Mouse (Mus musculus): ENCODE measurements around the gene Ly6g6e. TPM values are rescaled to one million over a fixed set of nuclear protein-coding genes. Genes with fewer than 3 reads are reported as not detected.
"Not testable (repeated sequence)": the region's sequence is repeated elsewhere in the genome, so short reads cannot be mapped to it uniquely, and the experiment has no call there.

The Ly6g6e gene
- polyA plus RNA-seq, 1 experiment from 2014 or later: 1.3 TPM

- H3K9ac ChIP-seq (ENCODE audit: low read depth, low read length): no peak overlapping the region
- no peaks in the 10 kb centered on the region for H3K4me1 ChIP-seq (replicated peaks; ENCODE audit: insufficient read depth, low read length)
- no peaks in the 10 kb centered on the region for H3K27me3 ChIP-seq (ENCODE audit: insufficient read depth, low read length)
- no peak overlapping the region for H3K27ac ChIP-seq
- no peaks in the 10 kb centered on the region for H3K9me3 ChIP-seq (replicated peaks; ENCODE audit: low read length)
- no peaks in the 10 kb centered on the region for H3K36me3 ChIP-seq (ENCODE audit: insufficient read depth, low read length)
- no peak overlapping the region for H3K4me3 ChIP-seq (replicated peaks; ENCODE audit: low read depth, low read length)
- DNase-seq (ENCODE audit: low spot score) (no peak), ATAC-seq (replicated peaks; ENCODE audit: low FRiP score, low read depth) (no peak)
- 71% methylated on average over 8 of the region's 8 CpGs for whole genome bisulfite sequencing
- H3K4me2 ChIP-seq (ENCODE audit: low read length): no peak overlapping the region
- no peak for TF ChIP-seq CTCF (IDR thresholded peaks at IDR 0.05; ENCODE audit: low read depth)
Measured at GRCm38 (mm10) chr17:35032323-35032870, 44.3 kb upstream of the Ly6g6e start.

GRCm38 (mm10) chr17:35033703-35034102 lies 43.0 kb upstream of the Ly6g6e start:
- ATAC-seq (replicated peaks; ENCODE audit: low FRiP score, low read depth); H3K4me3 ChIP-seq (replicated peaks; ENCODE audit: low read depth, low read length); H3K36me3 ChIP-seq (ENCODE audit: insufficient read depth, low read length); H3K9ac ChIP-seq (ENCODE audit: low read depth, low read length); H3K9me3 ChIP-seq (replicated peaks; ENCODE audit: low read length); H3K27ac ChIP-seq; H3K4me2 ChIP-seq (ENCODE audit: low read length); H3K4me1 ChIP-seq (replicated peaks; ENCODE audit: insufficient read depth, low read length); H3K27me3 ChIP-seq (ENCODE audit: insufficient read depth, low read length); DNase-seq (ENCODE audit: low spot score): not testable (repeated sequence)
- 56% methylated on average over 1 of the region's 1 CpGs for WGBS

- Histone ChIP-seq H3K4me1 (replicated peaks; ENCODE audit: insufficient read depth, low read length) (no peaks in the 10 kb centered on the region), H3K36me3 (ENCODE audit: insufficient read depth, low read length) (no peaks in the 10 kb centered on the region), H3K9me3 (replicated peaks; ENCODE audit: low read length) (no peaks in the 10 kb centered on the region), H3K4me2 (ENCODE audit: low read length) (no peak overlapping the region), H3K27ac (no peak overlapping the region), H3K27me3 (ENCODE audit: insufficient read depth, low read length) (no peaks in the 10 kb centered on the region), H3K4me3 (replicated peaks; ENCODE audit: low read depth, low read length) (no peak overlapping the region), H3K9ac (ENCODE audit: low read depth, low read length) (no peak overlapping the region)
- TF ChIP-seq CTCF (IDR thresholded peaks at IDR 0.05; ENCODE audit: low read depth): no peak
- 60% methylated on average over 6 of the region's 6 CpGs for WGBS
- DNase-seq (ENCODE audit: low spot score) (no peak), ATAC-seq (replicated peaks; ENCODE audit: low FRiP score, low read depth) (no peak)
Measured at GRCm38 (mm10) chr17:35034896-35035295, 41.8 kb upstream of the Ly6g6e start.

- H3K9me3 ChIP-seq (replicated peaks; ENCODE audit: low read length): no peaks in the 10 kb centered on the region
- no peaks in the 10 kb centered on the region for H3K4me1 ChIP-seq (replicated peaks; ENCODE audit: insufficient read depth, low read length)
- no peak for DNase-seq (ENCODE audit: low spot score)
- ATAC-seq (replicated peaks; ENCODE audit: low FRiP score, low read depth): no peak
- no peak overlapping the region for H3K9ac ChIP-seq (ENCODE audit: low read depth, low read length)
- no peak for TF ChIP-seq CTCF (IDR thresholded peaks at IDR 0.05; ENCODE audit: low read depth)
- no peak overlapping the region for H3K4me3 ChIP-seq (replicated peaks; ENCODE audit: low read depth, low read length)
- H3K36me3 ChIP-seq (ENCODE audit: insufficient read depth, low read length): no peaks in the 10 kb centered on the region
- no peaks in the 10 kb centered on the region for H3K27me3 ChIP-seq (ENCODE audit: insufficient read depth, low read length)
- 83% methylated on average over 11 of the region's 11 CpGs for WGBS
- no peak overlapping the region for H3K27ac ChIP-seq
- H3K4me2 ChIP-seq (ENCODE audit: low read length): no peak overlapping the region
Measured at GRCm38 (mm10) chr17:35039121-35039873, 37.4 kb upstream of the Ly6g6e start.

GRCm38 (mm10) chr17:35043794-35044193 lies 32.9 kb upstream of the Ly6g6e start:
- TF ChIP-seq CTCF (IDR thresholded peaks at IDR 0.05; ENCODE audit: low read depth): no peak
- ATAC-seq (replicated peaks; ENCODE audit: low FRiP score, low read depth): no peak
- H3K27ac ChIP-seq: peak overlapping the region; percentile 37; the same call in 1 of the 2 replicates

GRCm38 (mm10) chr17:35044904-35045806 lies 31.5 kb upstream of the Ly6g6e start:
- Histone ChIP-seq H3K4me2 (ENCODE audit: low read length) (peak overlapping the region; percentile 96), H3K4me1 (replicated peaks; ENCODE audit: insufficient read depth, low read length) (peaks cover 32% of the 10 kb centered on the region), H3K9ac (ENCODE audit: low read depth, low read length) (peak overlapping the region; percentile 78; the same call in 1 of the 2 replicates), H3K9me3 (replicated peaks; ENCODE audit: low read length) (no peaks in the 10 kb centered on the region), H3K36me3 (ENCODE audit: insufficient read depth, low read length) (no peaks in the 10 kb centered on the region), H3K27me3 (ENCODE audit: insufficient read depth, low read length) (no peaks in the 10 kb centered on the region), H3K27ac (peak overlapping the region; percentile 88), H3K4me3 (replicated peaks; ENCODE audit: low read depth, low read length) (no peak overlapping the region)
- ATAC-seq (replicated peaks; ENCODE audit: low FRiP score, low read depth): no peak
- no peak for TF ChIP-seq CTCF (IDR thresholded peaks at IDR 0.05; ENCODE audit: low read depth)
- WGBS: 70% methylated on average over 7 of the region's 7 CpGs
- DNase-seq (ENCODE audit: low spot score): no peak

More at GRCm38 (mm10) chr17:35043794-35044193, 32.9 kb upstream of the Ly6g6e start:
- WGBS: 74% methylated on average over 4 of the region's 4 CpGs
- Histone ChIP-seq H3K4me1 (replicated peaks; ENCODE audit: insufficient read depth, low read length) (peaks cover 24% of the 10 kb centered on the region), H3K4me2 (ENCODE audit: low read length) (no peak overlapping the region), H3K9me3 (replicated peaks; ENCODE audit: low read length) (no peaks in the 10 kb centered on the region), H3K9ac (ENCODE audit: low read depth, low read length) (no peak overlapping the region), H3K36me3 (ENCODE audit: insufficient read depth, low read length) (no peaks in the 10 kb centered on the region), H3K4me3 (replicated peaks; ENCODE audit: low read depth, low read length) (no peak overlapping the region), H3K27me3 (ENCODE audit: insufficient read depth, low read length) (no peaks in the 10 kb centered on the region)
- DNase-seq (ENCODE audit: low spot score): no peak
